Mouse (Mus musculus): ENCODE measurements around the gene Pcsk6. TPM values are rescaled to one million over a fixed set of nuclear protein-coding genes. Genes with fewer than 3 reads are reported as not detected.

The Pcsk6 gene
- polyA plus RNA-seq, 1 experiment from 2014 or later, result 1.2 TPM

DNA sequence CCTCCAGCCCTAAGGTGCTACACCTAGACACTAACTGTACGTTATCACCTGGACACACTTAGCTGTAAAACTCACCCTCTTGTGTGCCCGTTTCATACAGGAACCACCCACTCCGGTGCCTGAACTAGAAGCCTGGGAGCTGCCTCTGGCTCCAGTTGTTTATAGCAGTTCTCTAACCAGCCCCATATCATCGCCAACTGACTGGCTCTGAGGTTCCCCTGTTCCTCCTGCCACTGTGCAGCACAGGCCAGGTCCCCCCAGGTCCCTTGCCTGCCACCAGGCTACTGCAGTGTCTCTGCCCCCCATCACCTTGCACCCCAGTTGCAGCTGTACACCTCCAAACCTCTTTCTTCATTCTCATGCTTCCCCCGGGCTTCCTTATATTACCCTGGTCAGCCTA is 8.7 kb downstream of the Pcsk6 start:
- Histone ChIP-seq H3K27ac (0 out of 2 replicates have a peak overlapping the region, but pooled peaks have one; percentile 5), H3K36me3 (replicated peaks) (no peaks in the 10 kb centered on the region), H3K9me3 (no peaks in the 10 kb centered on the region), H3K4me1 (peaks cover 29% of the 10 kb centered on the region), H3K4me3 (no peak overlapping the region), H3K27me3 (ENCODE audit: poor library complexity, severe bottlenecking) (peaks cover 13% of the 10 kb centered on the region)
- DNase-seq (ENCODE audit: extremely low spot score, low spot score), result no peak
- WGBS, result 93% methylated on average over 5 of the region's 5 CpGs

DNA sequence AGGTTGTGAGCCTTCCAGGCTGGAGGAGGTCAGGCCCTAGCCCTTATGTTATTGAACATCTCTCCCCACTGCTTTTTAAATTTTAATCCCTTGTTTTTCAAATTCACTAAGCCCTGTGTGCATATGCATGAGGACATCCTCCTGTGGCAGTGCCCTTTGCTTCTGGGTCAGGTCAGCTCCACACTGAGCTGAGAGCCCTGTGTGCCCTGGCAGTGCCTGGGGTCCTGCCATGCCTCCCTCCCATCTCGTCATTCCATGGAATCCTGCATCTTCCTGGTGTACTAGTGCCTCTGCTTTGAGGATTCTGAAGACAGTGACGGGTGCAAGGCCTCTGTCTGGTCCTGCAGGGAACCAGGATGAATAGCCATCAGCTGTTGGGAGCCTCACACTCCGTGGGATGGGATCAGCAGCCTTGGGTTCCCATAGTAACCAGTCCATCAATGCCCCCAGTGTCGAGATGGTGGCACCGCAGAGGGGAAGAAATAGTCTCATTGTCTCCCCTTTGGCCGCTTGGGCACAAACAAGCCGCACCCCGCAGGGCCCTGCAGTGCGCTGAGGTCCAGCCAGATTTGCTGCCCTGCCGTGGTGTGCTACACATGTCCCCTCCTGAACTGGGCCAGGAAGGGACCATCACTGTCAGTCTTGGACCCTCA is 9.5 kb downstream of the Pcsk6 start:
- peak; percentile 36 for DNase-seq (ENCODE audit: extremely low spot score, low spot score)
- Histone ChIP-seq H3K27ac (peak overlapping the region; percentile 5), H3K27me3 (ENCODE audit: poor library complexity, severe bottlenecking) (peaks cover 5% of the 10 kb centered on the region), H3K4me3 (no peak overlapping the region), H3K4me1 (peaks cover 29% of the 10 kb centered on the region), H3K36me3 (replicated peaks) (no peaks in the 10 kb centered on the region), H3K9me3 (no peaks in the 10 kb centered on the region)
- 14% methylated on average over 10 of the region's 10 CpGs for WGBS

DNA sequence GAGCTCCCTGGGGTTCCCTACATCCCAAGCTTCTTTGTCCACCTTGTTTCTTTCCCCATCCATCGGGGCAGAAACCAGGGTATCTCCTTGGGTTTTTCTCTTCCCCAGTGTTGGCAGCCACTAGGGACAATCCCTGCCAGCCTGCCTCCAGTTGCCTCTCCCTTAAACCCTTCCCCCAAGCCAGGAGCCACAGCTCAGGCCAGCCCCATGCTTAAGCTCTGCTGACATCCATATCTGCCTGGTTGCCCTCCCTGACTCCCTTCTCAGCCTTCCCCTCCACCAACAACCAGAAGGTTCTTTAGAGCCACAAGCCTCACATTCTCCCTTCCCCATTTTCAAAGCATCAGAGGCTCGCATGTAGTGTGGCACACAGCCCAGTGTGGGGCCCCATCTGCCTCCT is 10.3 kb downstream of the Pcsk6 start:
- Histone ChIP-seq H3K4me1 (peaks cover 29% of the 10 kb centered on the region), H3K4me3 (no peak overlapping the region), H3K9me3 (no peaks in the 10 kb centered on the region), H3K36me3 (replicated peaks) (no peaks in the 10 kb centered on the region), H3K27me3 (ENCODE audit: poor library complexity, severe bottlenecking) (no peaks in the 10 kb centered on the region; the same call in 1 of the 2 replicates), H3K27ac (peak overlapping the region; percentile 5)
- WGBS, result 78% methylated on average over 2 of the region's 2 CpGs
- no peak for DNase-seq (ENCODE audit: extremely low spot score, low spot score)

DNA sequence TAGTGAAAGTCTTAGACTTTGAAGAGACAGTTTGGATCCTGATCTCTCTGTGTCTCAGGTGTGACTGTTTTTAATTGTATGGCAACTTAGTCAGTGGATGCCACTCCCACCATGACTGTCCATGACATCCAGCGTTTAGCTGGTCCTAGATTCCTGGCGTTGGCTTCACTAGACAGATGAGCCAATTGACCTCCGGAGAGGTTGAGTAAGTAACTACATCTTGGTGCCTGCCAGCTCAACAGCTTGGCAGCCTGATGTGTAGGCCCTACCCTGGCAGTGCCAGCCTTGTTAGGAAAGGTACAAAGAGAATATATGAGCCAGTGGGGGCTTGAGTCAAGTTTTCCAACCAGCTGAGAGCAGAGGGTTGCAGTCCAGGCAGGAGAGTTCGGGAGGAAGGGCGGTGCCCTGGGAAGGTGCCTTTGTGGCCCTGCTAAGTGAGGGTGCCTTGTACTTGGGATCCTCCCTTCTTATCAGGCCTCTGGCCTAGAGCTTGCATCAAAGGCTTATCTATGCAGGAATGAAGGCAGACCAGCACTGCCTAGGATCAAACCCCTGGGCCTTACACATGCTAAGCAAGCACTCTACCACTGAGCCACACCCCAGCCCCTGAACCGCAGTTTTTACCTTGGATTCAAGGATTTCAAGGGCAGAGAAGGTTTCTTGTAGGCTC is 11.8 kb downstream of the Pcsk6 start:
- DNase-seq (ENCODE audit: extremely low spot score, low spot score), result no peak
- 89% methylated on average over 6 of the region's 6 CpGs for WGBS
- no peak overlapping the region for H3K4me3 ChIP-seq
- no peaks in the 10 kb centered on the region; the same call in 1 of the 2 replicates for H3K27me3 ChIP-seq (ENCODE audit: poor library complexity, severe bottlenecking)
- no peaks in the 10 kb centered on the region for H3K36me3 ChIP-seq (replicated peaks)
- H3K27ac ChIP-seq, result no peak overlapping the region
- H3K9me3 ChIP-seq, result no peaks in the 10 kb centered on the region
- H3K4me1 ChIP-seq, result peaks cover 29% of the 10 kb centered on the region

DNA sequence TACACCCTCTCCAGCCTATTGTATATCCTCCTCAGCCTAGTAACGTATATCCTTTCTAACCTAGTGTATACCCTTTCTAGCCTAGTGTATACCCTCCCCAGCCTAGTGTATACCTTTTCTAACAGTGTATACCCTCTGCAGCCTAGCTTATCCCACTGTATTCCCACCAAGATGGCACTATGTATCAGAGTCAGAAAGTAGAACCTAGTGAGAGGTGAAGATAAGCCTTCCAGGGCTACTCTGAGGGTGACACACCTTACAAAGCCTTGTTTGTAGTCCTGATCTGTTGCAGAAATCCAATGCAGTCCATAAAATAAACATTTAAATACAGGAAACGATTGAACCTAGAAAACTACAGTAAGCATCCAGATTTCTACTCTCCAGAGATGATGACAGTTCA is 12.4 kb downstream of the Pcsk6 start:
- Histone ChIP-seq H3K27ac (no peak overlapping the region), H3K36me3 (replicated peaks) (no peaks in the 10 kb centered on the region), H3K4me3 (no peak overlapping the region), H3K9me3 (no peaks in the 10 kb centered on the region), H3K27me3 (ENCODE audit: poor library complexity, severe bottlenecking) (no peaks in the 10 kb centered on the region; the same call in 1 of the 2 replicates), H3K4me1 (peaks cover 32% of the 10 kb centered on the region)
- WGBS, result 85% methylated on average over 2 of the region's 2 CpGs
- DNase-seq (ENCODE audit: extremely low spot score, low spot score), result no peak

DNA sequence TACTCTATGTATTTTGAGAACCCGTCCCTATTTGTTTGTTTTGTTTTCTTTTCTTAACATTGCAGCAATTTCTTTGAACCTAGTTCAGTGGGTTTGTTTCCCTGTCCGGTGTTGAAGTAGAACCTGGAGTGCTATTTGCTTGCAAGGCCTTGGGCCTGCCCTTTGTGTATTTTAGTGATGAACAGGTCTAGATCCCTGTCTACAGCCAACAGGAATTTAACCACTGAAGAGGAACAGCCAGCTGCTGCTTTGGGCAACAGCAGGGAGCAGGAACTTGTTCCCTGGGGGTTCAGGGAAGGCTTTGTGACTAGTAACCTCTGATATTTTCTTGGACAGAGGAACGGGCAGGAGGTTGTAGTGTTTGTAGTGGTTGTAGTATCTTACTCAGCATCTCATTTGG is 15.1 kb downstream of the Pcsk6 start:
- no peaks in the 10 kb centered on the region; the same call in 1 of the 2 replicates for H3K27me3 ChIP-seq (ENCODE audit: poor library complexity, severe bottlenecking)
- H3K4me3 ChIP-seq, result no peak overlapping the region
- H3K27ac ChIP-seq, result no peak overlapping the region
- no peak for DNase-seq (ENCODE audit: extremely low spot score, low spot score)
- H3K4me1 ChIP-seq, result peaks cover 23% of the 10 kb centered on the region
- no peaks in the 10 kb centered on the region for H3K36me3 ChIP-seq (replicated peaks)
- WGBS, result 85% methylated on average over 3 of the region's 3 CpGs
- H3K9me3 ChIP-seq, result no peaks in the 10 kb centered on the region

DNA sequence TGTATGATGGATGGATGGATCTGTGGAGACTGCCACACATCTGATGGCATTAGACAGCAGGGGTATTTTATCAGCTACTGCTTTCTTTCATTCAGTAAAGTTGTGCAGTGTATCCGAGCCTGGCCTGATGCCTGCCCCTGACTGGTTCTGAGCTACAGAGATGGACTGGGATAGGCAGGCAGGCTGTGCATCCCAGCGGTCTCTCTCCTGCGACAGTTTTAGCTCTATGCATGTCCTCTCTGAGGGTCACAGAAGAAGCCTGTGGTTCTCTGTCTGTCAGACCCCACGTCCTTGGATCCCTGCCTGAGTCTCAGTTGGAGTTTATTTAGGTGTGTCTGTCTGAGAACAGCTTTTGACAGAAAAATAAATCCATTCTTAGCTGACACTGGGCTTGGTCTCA is 16.7 kb downstream of the Pcsk6 start:
- WGBS, result 77% methylated on average over 4 of the region's 4 CpGs
- no peaks in the 10 kb centered on the region for H3K27me3 ChIP-seq (ENCODE audit: poor library complexity, severe bottlenecking)
- H3K9me3 ChIP-seq, result no peaks in the 10 kb centered on the region
- H3K36me3 ChIP-seq (replicated peaks), result no peaks in the 10 kb centered on the region
- DNase-seq (ENCODE audit: extremely low spot score, low spot score), result no peak
- no peak overlapping the region for H3K4me3 ChIP-seq
- peaks cover 23% of the 10 kb centered on the region for H3K4me1 ChIP-seq
- no peak overlapping the region for H3K27ac ChIP-seq

DNA sequence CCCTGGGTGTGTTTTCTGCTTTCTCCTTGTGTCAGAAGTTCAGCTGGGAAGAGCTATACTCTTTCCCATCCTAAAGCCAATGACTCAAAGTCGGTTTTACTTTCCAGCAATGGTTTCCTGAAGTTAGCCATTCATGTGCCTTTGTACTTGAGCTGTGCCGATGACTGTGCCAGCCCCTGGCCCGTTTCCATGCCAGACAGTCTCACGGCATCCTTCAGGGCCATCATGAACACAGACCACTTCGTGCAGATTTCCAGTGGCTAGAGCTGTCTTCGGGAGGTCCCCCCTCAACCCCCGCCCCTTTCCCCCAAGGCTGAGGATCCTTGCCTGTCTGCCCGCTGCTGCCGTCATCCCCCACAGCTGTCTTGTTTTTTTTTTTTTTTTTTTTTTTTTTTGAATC is 17.8 kb downstream of the Pcsk6 start:
- 81% methylated on average over 9 of the region's 9 CpGs for WGBS
- Histone ChIP-seq H3K27ac (no peak overlapping the region), H3K36me3 (replicated peaks) (no peaks in the 10 kb centered on the region), H3K9me3 (no peaks in the 10 kb centered on the region), H3K4me3 (no peak overlapping the region), H3K4me1 (peaks cover 23% of the 10 kb centered on the region), H3K27me3 (ENCODE audit: poor library complexity, severe bottlenecking) (no peaks in the 10 kb centered on the region)
- no peak for DNase-seq (ENCODE audit: extremely low spot score, low spot score)

DNA sequence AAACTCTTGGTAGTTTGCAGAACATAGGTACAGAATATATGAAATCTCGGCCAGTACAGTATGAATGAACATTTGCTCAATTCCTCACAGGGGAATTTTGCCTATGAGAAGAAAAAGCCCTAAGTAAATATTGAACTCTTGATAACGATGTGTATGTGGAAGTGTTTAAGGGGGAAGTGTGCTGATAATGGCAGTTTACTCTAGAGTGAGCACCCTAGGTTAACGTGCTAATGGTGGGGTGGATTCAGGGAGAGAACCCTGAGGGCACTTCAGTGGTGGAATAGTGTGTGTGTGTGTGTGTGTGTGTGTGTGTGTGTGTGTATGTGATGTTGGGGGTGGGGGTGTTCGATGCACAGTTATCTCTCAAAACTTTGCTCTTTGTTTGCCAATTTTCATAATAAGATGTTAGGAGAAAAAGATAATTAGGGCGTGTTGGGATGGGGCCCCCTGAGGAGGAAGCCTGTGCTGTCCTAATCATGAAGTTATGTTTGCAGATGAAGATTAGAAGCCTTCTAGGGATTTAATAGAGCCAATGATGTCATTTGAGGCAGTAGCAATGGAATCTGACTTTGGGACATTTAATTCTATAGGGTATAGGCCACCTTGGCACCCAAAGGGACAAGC is 19.2 kb downstream of the Pcsk6 start:
- H3K4me3 ChIP-seq, result no peak overlapping the region
- 84% methylated on average over 5 of the region's 5 CpGs for WGBS
- H3K4me1 ChIP-seq, result peaks cover 23% of the 10 kb centered on the region
- H3K36me3 ChIP-seq (replicated peaks), result no peaks in the 10 kb centered on the region
- H3K27ac ChIP-seq, result no peak overlapping the region
- no peaks in the 10 kb centered on the region for H3K27me3 ChIP-seq (ENCODE audit: poor library complexity, severe bottlenecking)
- no peaks in the 10 kb centered on the region for H3K9me3 ChIP-seq
- no peak for DNase-seq (ENCODE audit: extremely low spot score, low spot score)

DNA sequence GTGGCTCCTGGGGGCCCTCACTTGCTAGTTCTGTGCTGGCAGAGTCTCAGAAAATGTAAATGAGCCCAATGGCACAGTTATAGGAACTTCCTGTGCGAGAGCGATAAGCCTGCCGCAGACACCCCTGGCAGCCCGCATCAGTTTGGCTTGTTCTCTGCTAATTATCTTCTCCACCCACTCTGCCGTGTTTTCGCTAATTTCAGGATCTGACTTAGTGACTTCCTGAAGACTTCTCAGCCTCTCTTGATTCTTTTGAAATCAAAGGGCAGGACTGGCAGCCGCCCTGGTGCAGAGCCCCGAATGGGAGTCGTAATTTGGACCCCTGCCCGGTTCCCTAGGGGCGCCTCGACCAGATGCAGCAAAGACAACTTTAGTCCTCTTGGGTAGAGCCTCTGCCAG is 19.8 kb downstream of the Pcsk6 start:
- H3K36me3 ChIP-seq (replicated peaks), result no peaks in the 10 kb centered on the region
- H3K9me3 ChIP-seq, result no peaks in the 10 kb centered on the region
- H3K4me1 ChIP-seq, result peaks cover 23% of the 10 kb centered on the region
- H3K4me3 ChIP-seq, result no peak overlapping the region
- 65% methylated on average over 12 of the region's 12 CpGs for WGBS
- H3K27me3 ChIP-seq (ENCODE audit: poor library complexity, severe bottlenecking), result no peaks in the 10 kb centered on the region
- no peak overlapping the region for H3K27ac ChIP-seq
- DNase-seq (ENCODE audit: extremely low spot score, low spot score), result no peak

DNA sequence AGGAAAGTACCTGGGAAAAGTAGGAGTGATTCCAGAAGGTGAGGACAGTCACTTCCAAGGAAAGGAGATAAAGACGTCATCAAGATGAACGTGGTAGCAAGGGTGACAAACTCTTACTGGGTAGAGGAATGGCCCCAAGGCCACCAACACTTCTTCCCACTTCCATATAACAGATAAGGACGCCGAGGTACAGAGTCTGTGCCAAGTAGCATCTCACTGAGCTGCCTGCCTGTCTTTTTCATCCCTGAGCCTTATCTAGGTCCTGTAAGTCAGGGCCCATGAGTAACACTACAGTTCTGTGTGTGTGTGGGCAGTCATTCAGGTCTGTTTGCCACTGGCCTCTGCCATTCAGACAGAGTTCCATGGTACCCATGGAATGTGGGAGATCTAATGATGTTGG is 23.4 kb downstream of the Pcsk6 start:
- H3K9me3 ChIP-seq, result no peaks in the 10 kb centered on the region
- H3K27me3 ChIP-seq (ENCODE audit: poor library complexity, severe bottlenecking), result no peaks in the 10 kb centered on the region
- peaks cover 14% of the 10 kb centered on the region for H3K4me1 ChIP-seq
- H3K36me3 ChIP-seq (replicated peaks), result no peaks in the 10 kb centered on the region
- no peak for DNase-seq (ENCODE audit: extremely low spot score, low spot score)
- 95% methylated on average over 4 of the region's 4 CpGs for WGBS
- no peak overlapping the region for H3K4me3 ChIP-seq
- no peak overlapping the region for H3K27ac ChIP-seq

DNA sequence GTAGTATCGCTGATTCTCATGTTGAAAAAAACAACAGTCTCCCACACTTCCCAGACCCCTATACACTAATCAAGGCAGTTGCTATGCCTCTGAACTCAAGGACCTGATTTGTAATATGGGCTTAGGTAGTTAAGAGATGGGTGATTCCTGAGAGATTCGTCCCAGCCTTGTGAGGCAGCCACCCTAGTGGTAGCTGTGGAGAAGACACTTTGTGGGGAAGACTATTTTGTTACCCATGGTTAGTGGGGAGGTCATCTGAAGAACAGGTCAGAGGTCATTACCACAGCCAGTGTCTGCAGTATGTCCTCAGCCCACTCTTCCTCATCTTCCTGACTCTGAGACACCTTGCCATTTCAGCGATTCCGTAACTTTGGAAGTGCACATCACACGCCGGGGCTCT is 24.3 kb downstream of the Pcsk6 start:
- Histone ChIP-seq H3K4me1 (peaks cover 13% of the 10 kb centered on the region), H3K27me3 (ENCODE audit: poor library complexity, severe bottlenecking) (no peaks in the 10 kb centered on the region), H3K9me3 (no peaks in the 10 kb centered on the region), H3K27ac (no peak overlapping the region), H3K4me3 (no peak overlapping the region), H3K36me3 (replicated peaks) (no peaks in the 10 kb centered on the region)
- WGBS, result 92% methylated on average over 6 of the region's 6 CpGs
- no peak for DNase-seq (ENCODE audit: extremely low spot score, low spot score)

DNA sequence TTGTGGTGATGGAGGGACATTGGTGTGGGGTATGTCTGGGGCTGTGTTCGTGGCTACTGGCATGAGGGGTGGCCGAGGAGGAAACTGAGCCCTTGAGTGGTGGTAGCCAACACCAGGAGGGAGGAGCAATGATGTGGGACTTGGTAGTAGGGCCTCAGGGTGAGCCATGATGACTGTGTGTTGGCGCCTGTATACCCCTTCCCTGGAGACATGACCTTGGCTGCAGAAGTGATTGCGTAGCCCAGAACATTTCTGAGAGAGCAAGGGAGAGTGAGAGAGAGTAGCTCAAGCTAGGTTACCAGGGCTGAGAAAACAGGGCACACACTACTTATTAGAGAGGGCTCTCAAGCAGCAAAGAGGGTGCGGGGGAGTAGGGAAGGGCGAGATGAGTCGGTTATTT is 30.3 kb downstream of the Pcsk6 start:
- H3K27me3 ChIP-seq (ENCODE audit: poor library complexity, severe bottlenecking), result no peaks in the 10 kb centered on the region
- DNase-seq (ENCODE audit: extremely low spot score, low spot score), result no peak
- no peaks in the 10 kb centered on the region for H3K9me3 ChIP-seq
- no peaks in the 10 kb centered on the region for H3K36me3 ChIP-seq (replicated peaks)
- H3K27ac ChIP-seq, result no peak overlapping the region
- 91% methylated on average over 7 of the region's 7 CpGs for WGBS
- H3K4me3 ChIP-seq, result no peak overlapping the region
- H3K4me1 ChIP-seq, result peaks cover 8% of the 10 kb centered on the region

Measured in forebrain, embryonic 10.5 days (tissue).